Mouse (Mus musculus) urinary bladder, adult 18-20 months (tissue): Measurements from ENCODE around the gene Myo1f.

Experiments used
- DNase-seq, 2 experiments: peaks; one replicate each; pipeline ENCODE4 v3.0.0; 2022; ENCODE audit warnings: low spot score in 2 of 2, mixed read lengths in 2 of 2

Myo1f gene

DNA sequence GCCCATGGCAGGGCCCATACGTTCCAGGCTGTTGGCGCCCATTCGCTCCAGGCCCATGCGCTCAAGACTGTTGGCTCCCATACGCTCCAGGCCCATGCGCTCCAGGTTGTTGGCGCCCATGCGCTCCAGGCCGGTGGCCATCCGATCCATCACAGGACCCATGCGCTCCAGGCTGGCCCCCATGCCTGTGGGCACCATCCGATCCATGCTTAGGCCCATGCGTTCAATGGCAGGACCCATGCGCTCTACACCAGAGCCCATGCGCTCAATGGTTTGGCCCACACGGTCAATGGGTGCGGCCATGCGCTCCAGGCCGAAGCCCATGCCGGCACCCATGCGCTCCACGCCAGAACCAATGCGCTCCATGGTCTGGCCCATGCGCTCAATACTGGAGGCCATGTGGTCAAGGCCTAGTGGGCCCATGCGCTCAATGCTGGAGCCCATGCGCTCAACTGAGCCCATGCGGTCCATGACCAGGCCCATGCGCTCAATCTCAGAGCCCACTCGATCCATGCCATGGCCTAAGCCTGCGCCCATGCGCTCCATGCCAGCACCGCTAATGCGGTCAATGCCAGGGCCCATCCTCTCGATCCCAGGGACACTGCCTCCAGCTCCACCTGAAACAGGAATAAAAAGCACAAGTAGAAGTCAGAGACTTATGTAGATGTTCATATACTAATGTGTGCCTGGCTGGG lies 94.4 kb downstream of the Myo1f start:
- no peak for DNase-seq
